Mouse (Mus musculus): ENCODE measurements around the gene Ccdc51. TPM values are rescaled to one million over a fixed set of nuclear protein-coding genes. Genes with fewer than 3 reads are reported as not detected.
A peak's percentile ranks its signal among the peaks of the same experiment; 100 is the strongest.

Gene Ccdc51
- polyA plus RNA-seq, 1 experiment from 2014 or later: 13.1 TPM

- Histone ChIP-seq H3K36me3 (ENCODE audit: control insufficient read depth, insufficient read depth, low read length) (0 out of 2 replicates have a peak, but pooled peaks cover 5% of the 10 kb centered on the region), H3K4me1 (ENCODE audit: control insufficient read depth, insufficient read depth, low read depth, low read length) (peaks cover 42% of the 10 kb centered on the region), H3K4me2 (ENCODE audit: low read length) (peak overlapping the region; percentile 83), H3K27ac (ENCODE audit: low read depth, low read length) (peak overlapping the region; percentile 98), H3K4me3 (ENCODE audit: low read length) (peak overlapping the region; percentile 79), H3K9me3 (ENCODE audit: control insufficient read depth, low read length) (no peaks in the 10 kb centered on the region), H3K9ac (ENCODE audit: low read depth, low read length) (peak overlapping the region; percentile 88), H3K27me3 (replicated peaks; ENCODE audit: control insufficient read depth, insufficient read depth, low read length) (no peaks in the 10 kb centered on the region)
- 8% methylated on average over 11 of the region's 11 CpGs for WGBS
- no peak for ATAC-seq
Observed at GRCm38 (mm10) chr9:109093786-109094552, 11.7 kb downstream of the Ccdc51 start.

DNA sequence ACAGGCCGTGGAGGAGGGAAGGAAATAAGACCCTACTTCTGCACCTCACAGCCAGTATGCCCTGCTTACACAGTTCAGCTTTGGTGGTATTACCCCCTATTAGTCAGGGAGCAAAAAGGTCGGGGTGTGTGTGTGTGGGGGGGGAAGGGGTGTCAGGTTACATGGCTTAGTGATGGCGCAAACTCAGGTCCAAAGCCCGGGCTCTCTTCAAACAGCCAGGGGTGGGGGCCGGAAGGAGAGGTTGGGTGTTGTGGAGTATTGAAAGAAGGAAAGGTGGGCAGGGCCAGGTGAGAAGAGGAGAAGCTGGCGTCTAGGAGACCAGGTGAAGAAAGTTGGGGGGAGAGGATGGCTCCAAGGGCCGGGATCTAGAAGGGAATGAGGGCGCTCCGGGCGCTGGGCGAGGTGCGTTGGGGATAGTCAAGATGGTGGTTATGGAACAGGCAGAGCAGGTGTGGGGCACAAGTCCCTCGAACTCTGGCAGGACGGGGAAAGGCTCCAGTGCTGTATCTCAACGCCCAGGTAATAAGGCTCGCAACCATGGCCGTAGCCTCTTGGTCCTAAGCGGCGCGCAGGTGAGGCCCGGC, 12.4 kb downstream of the Ccdc51 start:
- WGBS: under 1% methylated on average over 20 of the region's 21 CpGs
- 0 out of 2 replicates have a peak, but pooled peaks cover 5% of the 10 kb centered on the region for H3K36me3 ChIP-seq (ENCODE audit: control insufficient read depth, insufficient read depth, low read length)
- H3K27me3 ChIP-seq (replicated peaks; ENCODE audit: control insufficient read depth, insufficient read depth, low read length): no peaks in the 10 kb centered on the region
- no peak; the same call in 1 of the 2 replicates for ATAC-seq
- no peaks in the 10 kb centered on the region for H3K9me3 ChIP-seq (ENCODE audit: control insufficient read depth, low read length)
- peak overlapping the region; percentile 88 for H3K9ac ChIP-seq (ENCODE audit: low read depth, low read length)
- peak overlapping the region; percentile 98 for H3K27ac ChIP-seq (ENCODE audit: low read depth, low read length)
- peaks cover 49% of the 10 kb centered on the region for H3K4me1 ChIP-seq (ENCODE audit: control insufficient read depth, insufficient read depth, low read depth, low read length)
- H3K4me3 ChIP-seq (ENCODE audit: low read length): peak overlapping the region; percentile 79
- peak overlapping the region; percentile 83 for H3K4me2 ChIP-seq (ENCODE audit: low read length)

DNA sequence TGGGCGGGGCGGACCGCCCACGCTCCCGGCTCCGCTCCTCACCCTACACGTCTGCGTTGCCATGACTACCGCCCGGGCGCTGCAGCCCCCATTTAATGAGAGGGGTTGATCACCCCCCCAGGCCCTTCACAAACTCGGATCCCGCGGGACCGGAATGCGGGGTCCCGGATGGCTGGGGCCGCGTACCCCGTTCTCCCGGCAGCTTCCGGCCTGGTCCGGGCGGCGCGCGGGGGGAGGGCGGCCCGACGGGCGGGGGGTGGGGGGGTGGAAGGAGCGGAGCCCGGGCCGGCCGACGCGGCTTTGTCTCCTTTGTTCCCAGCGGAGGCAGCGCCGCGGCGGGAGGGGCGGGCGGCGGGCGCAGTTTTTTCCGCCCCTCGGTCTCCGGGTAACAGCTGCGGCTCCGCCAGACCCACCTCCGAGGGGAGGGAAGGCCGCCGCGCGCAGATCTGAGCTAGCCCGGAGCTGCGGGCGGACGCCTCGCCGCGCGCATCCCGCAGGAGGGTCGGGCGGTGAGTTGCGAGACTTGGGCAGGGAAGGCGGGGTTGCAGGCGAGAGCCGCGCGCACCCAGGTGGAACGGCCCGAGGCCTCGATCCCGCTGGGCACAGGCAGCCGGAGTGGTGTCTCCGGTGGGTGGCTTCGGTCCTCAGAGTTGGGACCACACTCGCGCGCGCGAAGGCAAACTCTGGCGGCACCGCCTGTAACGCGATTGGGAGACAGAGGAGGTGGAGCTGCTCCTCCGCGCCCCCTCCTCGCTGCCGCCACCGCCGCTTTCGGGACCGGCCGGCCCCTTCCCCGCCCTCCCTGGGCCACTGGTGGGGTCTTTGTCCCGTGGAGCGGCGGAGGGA, 13.1 kb downstream of the Ccdc51 start, which contains the start of gene Plxnb1:
Gene Plxnb1, plus strand, starts transcription at position 253 of the 846 bp plus-strand sequence.
- peak within 1 kb of the TSS; percentile 88 for H3K9ac ChIP-seq (ENCODE audit: low read depth, low read length)
- peaks cover 50% of the 10 kb centered on the region for H3K4me1 ChIP-seq (ENCODE audit: control insufficient read depth, insufficient read depth, low read depth, low read length)
- ATAC-seq: peak; percentile 61
- H3K4me2 ChIP-seq (ENCODE audit: low read length): peak within 1 kb of the TSS; percentile 83
- H3K27ac ChIP-seq (ENCODE audit: low read depth, low read length): peak within 1 kb of the TSS; percentile 98
- under 1% methylated on average over 57 of the region's 102 CpGs for WGBS
- 0 out of 2 replicates have a peak, but pooled peaks cover 5% of the 10 kb centered on the region for H3K36me3 ChIP-seq (ENCODE audit: control insufficient read depth, insufficient read depth, low read length)
- H3K9me3 ChIP-seq (ENCODE audit: control insufficient read depth, low read length): no peaks in the 10 kb centered on the region
- peak within 1 kb of the TSS; percentile 79 for H3K4me3 ChIP-seq (ENCODE audit: low read length)
- H3K27me3 ChIP-seq (replicated peaks; ENCODE audit: control insufficient read depth, insufficient read depth, low read length): no peaks in the 10 kb centered on the region

DNA sequence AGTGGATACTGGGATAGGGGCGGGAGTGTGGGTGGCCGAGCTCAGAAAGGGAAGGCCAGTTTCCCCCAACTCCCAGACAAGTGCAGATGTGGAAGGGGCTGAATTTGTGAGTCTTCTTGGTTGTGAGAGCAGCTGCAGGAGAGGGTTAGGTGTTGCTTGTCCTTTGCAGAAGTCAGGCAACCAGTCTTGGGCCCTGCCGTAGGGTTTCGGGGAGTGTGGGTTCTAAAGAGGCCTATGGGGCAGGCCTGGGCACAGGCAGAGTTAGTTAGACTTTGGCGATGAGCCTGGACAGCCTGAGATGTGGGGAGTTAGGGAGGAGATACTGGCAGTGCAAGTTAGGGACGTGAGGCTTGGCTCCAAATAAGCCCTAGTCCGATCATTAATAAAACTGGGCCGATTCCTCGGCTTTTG, 14.0 kb downstream of the Ccdc51 start:
- H3K9ac ChIP-seq (ENCODE audit: low read depth, low read length): peak overlapping the region; percentile 88
- H3K27ac ChIP-seq (ENCODE audit: low read depth, low read length): peak overlapping the region; percentile 98
- peaks cover 6% of the 10 kb centered on the region; the same call in 1 of the 2 replicates for H3K36me3 ChIP-seq (ENCODE audit: control insufficient read depth, insufficient read depth, low read length)
- H3K4me3 ChIP-seq (ENCODE audit: low read length): peak overlapping the region; percentile 79
- no peaks in the 10 kb centered on the region for H3K27me3 ChIP-seq (replicated peaks; ENCODE audit: control insufficient read depth, insufficient read depth, low read length)
- WGBS: 2% methylated on average over 9 of the region's 9 CpGs
- H3K4me2 ChIP-seq (ENCODE audit: low read length): peak overlapping the region; percentile 83
- no peak for ATAC-seq
- H3K9me3 ChIP-seq (ENCODE audit: control insufficient read depth, low read length): no peaks in the 10 kb centered on the region
- peaks cover 50% of the 10 kb centered on the region for H3K4me1 ChIP-seq (ENCODE audit: control insufficient read depth, insufficient read depth, low read depth, low read length)

DNA sequence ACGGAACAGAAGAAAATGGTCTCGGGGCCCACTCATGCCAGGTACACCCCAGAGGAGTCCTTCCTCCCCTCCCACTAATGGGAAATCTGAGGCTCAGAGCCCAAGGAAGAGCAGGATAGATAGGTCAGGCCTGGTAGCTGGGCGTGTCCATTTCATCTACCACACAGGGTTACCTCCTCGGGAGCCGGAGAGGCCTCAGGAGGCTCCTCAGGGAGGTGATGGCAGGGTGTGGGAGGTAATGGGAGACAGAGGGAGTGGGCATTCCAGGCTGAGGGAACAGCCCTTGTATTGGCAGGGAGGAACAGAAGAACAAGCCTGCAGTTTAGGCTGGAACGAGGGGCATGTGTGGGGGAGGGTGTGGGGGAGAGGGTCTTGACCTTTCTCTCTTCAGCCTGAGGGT, 14.6 kb downstream of the Ccdc51 start:
- H3K9ac ChIP-seq (ENCODE audit: low read depth, low read length): peak overlapping the region; percentile 88
- H3K4me2 ChIP-seq (ENCODE audit: low read length): peak overlapping the region; percentile 83
- H3K27me3 ChIP-seq (replicated peaks; ENCODE audit: control insufficient read depth, insufficient read depth, low read length): no peaks in the 10 kb centered on the region
- 12% methylated on average over 6 of the region's 6 CpGs for WGBS
- no peak for ATAC-seq
- peaks cover 50% of the 10 kb centered on the region for H3K4me1 ChIP-seq (ENCODE audit: control insufficient read depth, insufficient read depth, low read depth, low read length)
- H3K27ac ChIP-seq (ENCODE audit: low read depth, low read length): peak overlapping the region; percentile 98
- peak overlapping the region; percentile 79 for H3K4me3 ChIP-seq (ENCODE audit: low read length)
- H3K36me3 ChIP-seq (ENCODE audit: control insufficient read depth, insufficient read depth, low read length): peaks cover 5% of the 10 kb centered on the region; the same call in 1 of the 2 replicates
- no peaks in the 10 kb centered on the region for H3K9me3 ChIP-seq (ENCODE audit: control insufficient read depth, low read length)

GRCm38 (mm10) chr9:109097291-109097690, 15.0 kb downstream of the Ccdc51 start:
- Histone ChIP-seq H3K9me3 (ENCODE audit: control insufficient read depth, low read length) (no peaks in the 10 kb centered on the region), H3K4me2 (ENCODE audit: low read length) (peak overlapping the region; percentile 83), H3K27ac (ENCODE audit: low read depth, low read length) (peak overlapping the region; percentile 98), H3K27me3 (replicated peaks; ENCODE audit: control insufficient read depth, insufficient read depth, low read length) (no peaks in the 10 kb centered on the region), H3K4me3 (ENCODE audit: low read length) (peak overlapping the region; percentile 79), H3K9ac (ENCODE audit: low read depth, low read length) (peak overlapping the region; percentile 88), H3K36me3 (ENCODE audit: control insufficient read depth, insufficient read depth, low read length) (peaks cover 3% of the 10 kb centered on the region; the same call in 1 of the 2 replicates), H3K4me1 (ENCODE audit: control insufficient read depth, insufficient read depth, low read depth, low read length) (peaks cover 50% of the 10 kb centered on the region)
- WGBS: 13% methylated on average over 6 of the region's 6 CpGs
- ATAC-seq: no peak

GRCm38 (mm10) chr9:109097831-109098230, 15.5 kb downstream of the Ccdc51 start:
- Histone ChIP-seq H3K4me2 (ENCODE audit: low read length) (peak overlapping the region; percentile 83), H3K9me3 (ENCODE audit: control insufficient read depth, low read length) (no peaks in the 10 kb centered on the region), H3K27ac (ENCODE audit: low read depth, low read length) (peak overlapping the region; percentile 98), H3K9ac (ENCODE audit: low read depth, low read length) (peak overlapping the region; percentile 88), H3K4me1 (ENCODE audit: control insufficient read depth, insufficient read depth, low read depth, low read length) (peaks cover 50% of the 10 kb centered on the region), H3K4me3 (ENCODE audit: low read length) (peak overlapping the region; percentile 79; the same call in 1 of the 2 replicates), H3K27me3 (replicated peaks; ENCODE audit: control insufficient read depth, insufficient read depth, low read length) (no peaks in the 10 kb centered on the region), H3K36me3 (ENCODE audit: control insufficient read depth, insufficient read depth, low read length) (peaks cover 3% of the 10 kb centered on the region; the same call in 1 of the 2 replicates)
- WGBS: 33% methylated on average over 5 of the region's 5 CpGs
- peak; percentile 66 for ATAC-seq

- Histone ChIP-seq H3K4me2 (ENCODE audit: low read length) (peak overlapping the region; percentile 83), H3K4me1 (ENCODE audit: control insufficient read depth, insufficient read depth, low read depth, low read length) (peaks cover 50% of the 10 kb centered on the region), H3K9me3 (ENCODE audit: control insufficient read depth, low read length) (no peaks in the 10 kb centered on the region), H3K36me3 (ENCODE audit: control insufficient read depth, insufficient read depth, low read length) (peaks cover 3% of the 10 kb centered on the region; the same call in 1 of the 2 replicates), H3K4me3 (ENCODE audit: low read length) (0 out of 2 replicates have a peak overlapping the region, but pooled peaks have one; percentile 2), H3K27ac (ENCODE audit: low read depth, low read length) (peak overlapping the region; percentile 98), H3K27me3 (replicated peaks; ENCODE audit: control insufficient read depth, insufficient read depth, low read length) (no peaks in the 10 kb centered on the region), H3K9ac (ENCODE audit: low read depth, low read length) (peak overlapping the region; percentile 14; the same call in 1 of the 2 replicates)
- 78% methylated on average over 8 of the region's 8 CpGs for WGBS
- ATAC-seq: no peak
Observed at GRCm38 (mm10) chr9:109098366-109098765, 16.1 kb downstream of the Ccdc51 start.
